Mouse (Mus musculus): Measurements from ENCODE around the gene Tspan14. TPM values are rescaled to one million over a fixed set of nuclear protein-coding genes. Genes with fewer than 3 reads are reported as not detected.

Tspan14 gene
- total RNA-seq, 2 experiments from 2014 or later: 31.5 to 37.3 TPM

DNA sequence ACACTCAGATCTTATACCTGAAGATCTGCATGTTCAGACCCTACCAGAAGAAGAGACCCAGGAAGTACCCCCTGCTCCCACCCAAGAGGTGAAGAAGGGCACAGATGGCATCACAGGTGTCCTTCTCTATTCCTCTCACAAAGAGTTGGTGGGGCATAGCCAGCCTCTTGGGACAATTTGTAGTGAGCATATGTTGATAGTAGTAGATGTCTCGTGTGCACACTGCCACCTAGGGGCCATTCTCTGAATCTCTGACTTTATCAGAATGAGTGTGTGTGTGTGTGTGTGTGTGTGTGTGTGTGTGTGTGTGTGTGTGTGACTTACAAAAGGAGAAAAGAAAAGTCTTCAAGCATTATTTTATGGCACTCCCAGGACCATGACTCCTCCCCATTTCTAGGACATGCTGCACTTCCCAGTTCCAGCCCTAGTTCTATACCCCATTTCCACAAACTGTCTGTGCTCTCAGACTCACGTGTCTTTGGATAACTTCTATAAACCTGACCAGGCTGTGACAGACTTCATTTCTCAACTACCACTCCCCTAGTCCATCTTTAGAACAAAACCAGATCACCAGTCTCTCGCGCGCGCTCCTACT lies 8.6 kb upstream of the Tspan14 start:
- DNase-seq: peak; percentile 58 to 75

DNA sequence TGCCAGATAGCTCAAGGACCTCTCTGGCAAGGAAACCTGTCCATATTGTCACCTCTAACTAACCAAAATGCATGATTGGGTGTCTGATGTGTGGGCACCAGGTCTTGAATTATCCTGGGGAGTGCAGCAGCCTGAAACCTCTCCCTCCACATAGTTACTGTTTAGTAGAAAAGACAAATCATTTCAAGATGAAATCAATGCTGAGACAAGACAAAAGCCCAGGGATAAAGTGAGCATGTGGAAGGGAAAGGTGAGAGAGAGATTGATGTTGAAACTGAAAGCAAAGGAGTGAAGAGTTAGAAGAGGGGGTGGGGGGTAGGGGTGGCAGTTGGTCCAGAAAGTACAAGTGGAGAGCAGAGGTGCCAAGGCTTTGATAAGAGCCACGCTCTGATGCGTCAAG lies 1.4 kb upstream of the Tspan14 start:
- DNase-seq: no peak

DNA sequence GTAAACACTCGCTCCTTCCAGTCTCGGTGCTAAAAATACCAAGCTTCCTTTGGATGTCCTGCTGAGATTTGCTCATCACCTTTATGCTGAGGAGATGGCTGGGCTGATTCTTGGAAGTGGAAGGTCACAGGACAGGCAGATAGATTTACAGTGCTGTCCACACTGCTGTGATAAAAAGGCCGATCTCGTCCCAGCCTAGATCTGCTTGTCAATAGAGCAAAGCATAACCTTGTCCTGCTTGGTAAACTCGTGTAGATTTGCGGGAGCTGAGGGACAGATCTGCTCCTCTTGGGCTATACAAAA lies 942 bp upstream of the Tspan14 start:
- DNase-seq: peak; percentile 12 to 25

DNA sequence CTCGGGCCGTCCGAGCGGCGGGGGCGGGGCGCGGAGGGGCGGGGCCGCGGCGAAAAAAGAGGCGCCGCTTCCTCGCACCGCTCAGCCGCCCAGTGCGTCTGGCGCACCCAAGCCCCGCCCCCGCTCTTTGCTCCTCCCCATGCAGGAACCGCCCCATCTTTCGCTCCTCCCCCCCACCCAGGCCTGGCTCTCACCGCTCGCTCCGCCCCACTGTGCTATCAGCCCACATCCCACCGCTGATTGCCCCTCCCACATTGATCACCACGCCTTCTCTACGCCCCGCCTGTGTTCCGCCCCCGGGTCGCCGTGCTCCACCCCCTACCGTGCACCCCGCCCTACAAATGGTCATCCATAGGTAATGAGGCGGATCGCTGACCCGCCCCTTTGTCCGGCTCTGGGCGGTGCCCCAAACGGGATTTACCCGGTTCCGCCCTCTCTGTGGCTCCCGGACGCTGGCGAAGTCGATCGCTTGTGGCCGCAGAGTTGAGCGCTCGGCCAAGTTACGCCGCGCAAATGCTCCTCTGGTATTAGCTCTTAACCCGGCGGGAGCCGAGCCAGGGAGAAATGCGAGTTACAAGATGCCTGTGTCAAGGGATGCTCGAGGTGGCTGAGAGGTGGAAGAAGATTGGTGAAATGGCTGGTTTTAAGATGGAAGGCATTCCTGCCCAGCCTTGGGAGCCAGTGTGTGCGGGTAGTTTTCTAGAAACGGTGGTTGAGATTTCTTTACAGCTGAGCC lies 423 bp upstream of the Tspan14 start:
- peak; percentile 99 to 100 for DNase-seq

DNA sequence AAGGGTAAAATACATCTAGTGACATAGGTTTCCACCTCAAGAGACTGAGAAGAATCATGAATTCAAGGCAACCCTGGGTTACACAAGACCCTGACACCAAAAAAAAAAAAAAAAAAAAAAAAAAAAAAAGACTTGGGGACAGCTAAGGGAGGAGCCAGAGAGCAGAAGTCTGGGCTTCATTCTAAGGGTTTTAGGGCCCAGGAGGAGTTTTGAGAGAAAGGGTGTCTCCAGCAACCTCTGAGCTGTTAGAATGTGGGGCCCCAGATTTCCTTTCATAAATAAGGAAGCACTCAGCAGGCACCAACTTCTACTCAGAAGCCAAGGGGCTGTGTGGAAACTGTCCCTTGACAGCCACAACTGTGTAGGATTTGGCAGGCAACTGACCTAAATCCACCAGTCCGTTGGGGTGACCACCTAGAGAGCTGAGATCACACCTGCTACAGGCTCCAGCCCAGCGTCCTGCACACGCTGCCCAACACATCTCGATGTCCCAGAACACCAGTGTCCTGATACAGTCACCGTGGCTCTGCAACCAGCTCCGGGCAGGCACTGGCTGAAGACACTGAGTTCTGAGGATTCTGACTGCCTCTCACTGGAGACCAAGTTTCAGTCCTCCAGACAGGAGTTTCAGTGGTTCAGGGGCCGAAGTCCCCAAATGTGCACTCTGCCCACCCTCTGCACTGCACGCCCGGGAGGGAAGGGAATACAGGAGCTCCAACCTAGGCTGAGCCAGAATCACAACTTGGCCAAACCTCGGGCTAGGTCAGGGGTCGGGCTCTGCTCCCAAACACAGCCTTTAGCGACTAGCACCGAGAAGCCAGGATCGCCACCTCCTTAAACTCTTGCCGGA lies 875 bp downstream of the Tspan14 start:
- DNase-seq: peak; percentile 34 to 54

DNA sequence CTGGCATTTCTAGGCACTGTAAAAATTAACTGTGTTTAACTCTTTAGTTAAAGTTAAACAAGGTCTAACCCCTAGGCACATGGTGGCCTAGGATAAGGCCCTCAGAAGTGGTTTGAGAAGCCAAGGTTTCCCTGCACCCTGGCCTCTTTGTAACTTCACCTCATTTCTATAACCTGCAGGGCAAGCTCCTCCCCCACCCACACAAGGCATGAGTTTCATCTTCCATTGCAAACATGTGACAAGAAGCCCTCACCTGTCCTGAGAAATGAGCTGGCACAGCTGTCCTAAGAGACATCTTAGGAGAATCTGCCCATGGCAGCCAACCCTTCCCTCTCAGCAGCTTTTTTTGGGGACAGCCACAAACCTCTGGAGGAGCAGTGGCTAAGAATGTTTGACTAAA lies 1.7 kb downstream of the Tspan14 start:
- DNase-seq: no peak

DNA sequence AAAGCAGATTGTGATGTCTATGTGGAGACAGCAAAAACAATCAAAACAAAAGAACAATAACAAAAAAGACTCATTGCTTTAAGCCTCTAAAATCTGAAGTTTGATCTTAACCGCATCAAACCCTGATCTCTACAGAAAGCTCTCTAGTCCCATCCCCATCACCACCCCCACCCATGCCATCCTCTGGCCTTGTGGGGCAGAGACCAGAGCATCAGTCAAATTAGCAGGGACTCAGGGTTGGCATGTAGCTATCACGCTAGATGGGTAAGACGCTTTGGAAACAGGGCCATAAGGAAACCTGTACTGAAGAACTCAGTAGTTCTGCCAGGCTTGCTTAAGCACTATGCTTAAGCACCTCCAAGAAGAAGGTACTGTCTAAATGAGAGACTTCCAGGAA lies 2.4 kb downstream of the Tspan14 start:
- DNase-seq: no peak

DNA sequence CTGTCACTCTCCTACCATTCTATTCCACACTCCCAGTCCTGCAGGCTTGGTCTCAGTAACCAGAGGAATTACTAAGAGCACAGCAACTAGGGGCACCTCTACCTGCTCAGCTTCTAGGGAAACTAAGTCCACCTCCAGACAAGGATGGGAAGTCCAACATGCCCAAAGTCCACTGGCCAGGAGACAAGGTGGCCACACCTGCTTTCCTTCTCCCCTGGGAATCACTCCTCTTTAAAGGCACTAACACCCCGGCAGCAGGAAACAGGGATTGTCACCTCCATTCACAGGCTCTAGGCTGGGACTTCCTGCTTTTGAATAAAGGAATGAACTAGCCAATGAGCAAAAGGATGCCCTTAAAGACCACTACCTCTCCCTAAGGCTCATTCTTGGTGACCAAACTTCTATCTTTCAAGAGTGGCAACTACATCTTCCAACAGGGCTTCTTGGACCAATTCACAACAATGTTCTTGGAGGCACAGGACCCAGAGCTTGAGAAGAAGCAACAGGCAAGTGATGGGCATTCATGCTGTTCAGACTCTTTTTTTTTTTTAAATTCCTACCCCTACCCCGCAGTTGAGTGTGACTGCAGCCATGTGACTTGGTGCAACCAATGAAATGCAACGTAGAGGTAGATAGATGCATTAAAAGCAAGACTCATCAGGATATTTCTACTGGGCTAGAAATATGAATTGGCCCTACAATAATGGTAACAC lies 3.0 kb downstream of the Tspan14 start:
- DNase-seq: no peak

DNA sequence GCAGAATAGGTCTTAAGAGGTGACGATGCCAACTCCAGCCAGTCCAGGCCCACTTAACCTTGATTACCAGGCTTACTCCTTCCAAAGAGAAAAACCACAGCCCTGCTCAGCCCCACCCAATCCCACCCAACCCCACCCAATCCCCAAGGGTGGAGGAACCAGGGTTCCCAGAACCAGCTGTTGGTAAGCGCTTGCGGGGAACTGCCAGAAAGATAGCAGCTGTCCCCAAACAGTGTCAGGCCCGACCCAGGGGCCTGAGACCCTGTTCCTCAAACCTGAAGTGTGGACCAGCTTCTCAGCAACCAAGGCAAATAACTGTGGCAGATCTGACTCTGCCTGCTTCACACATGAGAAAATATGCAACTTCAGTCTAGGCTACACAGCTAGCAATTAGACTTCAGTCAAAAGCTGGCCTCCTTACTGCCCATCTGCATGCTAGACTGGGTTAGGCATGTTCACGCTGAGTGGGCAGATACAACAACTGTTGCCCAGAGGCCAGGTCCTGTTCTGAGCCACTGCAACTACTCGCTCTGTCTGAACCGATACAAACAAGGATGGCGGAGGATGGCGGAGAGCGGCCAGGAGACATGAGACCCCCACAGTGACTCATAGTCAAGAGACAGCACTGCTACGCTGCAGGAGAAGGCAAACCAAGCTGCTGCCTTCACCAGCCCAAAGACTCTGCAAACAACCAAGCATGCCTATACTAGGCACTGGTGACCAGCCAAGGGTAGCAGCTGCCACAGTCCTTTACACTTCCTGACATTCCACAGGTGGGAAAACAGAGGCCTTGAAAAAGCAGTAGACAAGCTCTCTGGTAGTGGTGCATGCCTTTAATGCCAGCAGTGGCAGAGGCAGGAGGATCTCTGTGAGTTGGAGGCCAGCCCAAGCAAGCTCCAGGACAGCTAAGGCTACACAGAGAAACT lies 4.0 kb downstream of the Tspan14 start:
- DNase-seq: no peak

DNA sequence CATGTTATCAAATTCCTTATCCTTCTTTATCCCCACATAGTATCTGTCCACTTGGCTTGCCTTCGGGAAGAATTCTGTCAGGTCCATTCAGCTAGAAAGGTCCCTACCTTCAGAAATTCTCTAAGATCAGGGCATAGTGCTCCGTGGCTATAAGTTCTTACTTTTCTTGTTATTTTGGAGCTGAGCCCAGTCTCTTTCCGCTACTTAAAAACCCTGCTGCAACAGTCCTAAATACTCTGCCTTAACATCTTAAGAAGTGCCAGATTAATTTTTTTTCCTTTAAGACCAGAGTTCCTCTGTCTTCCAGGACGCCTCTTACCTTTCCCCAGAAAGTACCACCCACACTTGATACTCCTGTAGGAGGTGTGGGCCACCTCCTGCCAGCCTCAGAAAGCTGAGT lies 6.4 kb downstream of the Tspan14 start:
- no peak for DNase-seq

DNA sequence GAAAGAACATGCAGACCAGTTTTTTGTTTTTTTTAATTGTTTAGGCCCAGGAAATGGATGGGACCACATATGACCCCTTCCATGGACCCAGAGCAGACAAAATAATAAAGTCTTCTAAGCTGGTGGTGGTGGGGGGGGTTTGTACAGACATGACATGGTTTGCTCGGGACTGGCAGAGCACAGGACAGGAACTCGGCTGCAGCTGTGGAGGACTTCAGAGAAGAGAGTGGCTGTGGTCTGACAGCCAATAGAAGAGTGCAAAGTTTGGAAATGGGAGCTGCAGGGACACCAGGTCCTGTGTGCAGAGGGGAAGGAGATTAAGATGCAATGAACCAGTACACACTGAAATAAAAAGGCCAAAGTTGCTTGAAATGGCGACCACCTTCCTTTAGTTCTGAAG lies 7.0 kb downstream of the Tspan14 start:
- no peak for DNase-seq

DNA sequence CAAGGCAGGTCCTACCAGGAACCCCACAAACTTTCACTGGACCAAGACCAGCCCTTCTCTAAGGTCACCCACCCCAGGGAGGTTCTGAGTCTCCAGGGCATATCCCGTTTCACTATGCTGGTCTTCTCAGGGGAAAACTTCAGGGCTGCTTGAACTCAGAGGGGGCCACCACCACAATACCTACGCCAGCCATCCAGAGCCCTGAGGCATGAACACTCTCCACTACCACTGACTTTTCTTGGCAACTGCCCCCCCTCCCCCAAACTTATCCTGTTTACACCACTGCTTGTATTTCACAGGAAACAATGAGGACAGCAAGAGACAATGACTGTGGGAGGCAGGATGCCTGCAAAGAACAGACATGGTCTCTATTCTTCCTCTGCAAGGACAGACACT lies 7.6 kb downstream of the Tspan14 start:
- peak; percentile 27 to 64 for DNase-seq

DNA sequence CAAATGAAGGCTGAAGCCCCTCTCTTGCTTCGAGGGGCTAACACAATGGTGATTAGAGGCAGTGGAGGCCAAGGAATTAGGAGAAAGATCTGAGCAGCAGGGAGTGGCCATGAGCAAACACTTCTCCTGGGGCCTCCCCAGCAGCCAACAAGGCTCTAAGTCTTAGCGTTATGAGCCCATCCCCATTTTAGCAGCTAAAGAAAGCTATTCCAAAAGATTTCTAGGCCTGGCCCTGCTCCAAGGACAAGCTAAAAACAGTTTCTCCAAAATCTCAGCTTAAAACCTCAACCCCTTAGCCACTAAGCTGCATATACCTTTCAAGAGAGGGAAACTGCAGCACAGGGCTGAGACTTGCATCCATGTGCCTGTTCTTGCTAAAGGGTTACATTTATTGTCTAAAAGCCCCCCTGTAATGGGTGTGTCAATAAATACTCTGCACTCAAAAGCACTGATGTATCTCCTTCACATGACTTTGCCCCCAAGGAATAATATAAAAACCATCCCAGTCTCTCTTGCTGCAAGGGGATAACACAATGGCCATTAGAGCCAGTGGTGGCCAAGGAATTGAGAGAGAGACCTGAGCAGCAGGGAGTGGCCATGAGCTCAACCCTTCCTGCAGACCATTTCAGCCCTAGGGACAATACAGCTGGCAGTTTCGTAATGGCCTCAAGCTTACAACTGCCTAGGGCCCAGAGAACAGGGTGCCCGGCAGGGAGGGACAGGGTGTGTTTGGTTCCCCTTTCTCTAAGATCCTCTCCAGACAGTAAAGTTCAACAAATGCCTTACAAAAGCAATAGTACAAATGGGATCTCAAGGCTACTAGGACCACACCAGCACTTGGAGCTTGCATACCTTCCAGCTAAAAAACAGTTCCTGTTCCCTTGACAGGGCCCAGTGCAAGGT lies 8.3 kb downstream of the Tspan14 start:
- DNase-seq: peak; percentile 20 to 46

DNA sequence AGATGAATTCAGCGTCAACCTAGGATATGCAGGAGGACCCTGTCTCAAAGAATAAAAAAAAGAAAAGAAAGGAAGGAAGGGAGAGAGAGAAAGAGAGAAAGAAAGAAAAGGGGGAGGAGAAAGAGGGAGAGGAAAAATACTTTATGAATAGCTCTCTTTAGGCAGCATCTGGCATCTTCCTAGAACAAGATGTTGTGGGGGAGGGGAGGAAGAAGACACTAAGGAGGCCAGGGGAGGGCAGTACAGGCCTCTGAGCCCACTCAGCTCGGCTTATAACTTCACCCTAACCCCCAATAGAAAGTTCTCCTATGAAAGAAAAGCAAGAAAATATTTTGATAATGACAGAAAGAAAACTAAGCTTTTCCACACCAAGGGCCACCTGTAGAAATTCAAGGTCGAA lies 9.0 kb downstream of the Tspan14 start:
- DNase-seq: no peak

DNA sequence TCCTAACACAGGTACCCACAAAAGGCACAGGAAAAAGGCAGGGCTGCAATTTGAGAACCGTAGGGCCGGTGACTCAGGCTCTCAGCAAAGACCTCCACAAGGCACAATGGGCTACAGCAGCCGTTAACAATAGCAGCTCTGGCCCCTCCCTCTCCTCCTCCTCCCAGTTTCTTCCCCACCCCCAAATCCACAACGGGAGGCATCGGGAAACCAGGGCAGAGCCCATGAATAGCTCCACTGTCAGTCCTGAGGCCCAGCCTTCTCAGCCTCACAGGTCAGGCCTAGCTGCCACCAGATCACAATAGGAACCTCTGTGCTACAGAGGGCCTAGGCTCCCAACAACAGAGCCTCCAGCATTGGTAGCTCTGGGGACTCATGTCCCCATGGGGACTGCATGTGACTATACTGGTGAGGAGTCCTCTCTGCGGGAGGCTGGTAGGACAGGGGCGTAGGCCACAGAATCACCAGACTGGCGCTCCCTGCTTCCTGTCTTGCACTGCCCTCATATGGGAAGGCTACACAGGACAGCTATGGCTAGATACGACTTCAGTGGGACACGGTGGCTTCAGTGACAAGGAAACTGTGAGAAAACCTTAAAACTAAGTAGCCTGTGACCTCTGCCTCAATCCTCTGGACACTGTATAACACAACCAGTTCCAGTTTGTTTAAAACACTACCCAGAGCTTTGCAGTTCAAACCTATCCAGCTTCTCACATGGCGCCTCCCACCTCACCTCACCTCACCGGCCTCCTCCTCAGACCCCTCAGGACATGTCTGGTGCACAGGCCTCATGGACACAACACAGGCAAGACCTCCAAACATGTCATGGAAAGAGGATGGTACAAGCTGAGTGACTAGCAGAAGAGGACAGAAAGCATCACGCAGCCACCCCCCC lies 10.1 kb downstream of the Tspan14 start:
- no peak for DNase-seq

DNA sequence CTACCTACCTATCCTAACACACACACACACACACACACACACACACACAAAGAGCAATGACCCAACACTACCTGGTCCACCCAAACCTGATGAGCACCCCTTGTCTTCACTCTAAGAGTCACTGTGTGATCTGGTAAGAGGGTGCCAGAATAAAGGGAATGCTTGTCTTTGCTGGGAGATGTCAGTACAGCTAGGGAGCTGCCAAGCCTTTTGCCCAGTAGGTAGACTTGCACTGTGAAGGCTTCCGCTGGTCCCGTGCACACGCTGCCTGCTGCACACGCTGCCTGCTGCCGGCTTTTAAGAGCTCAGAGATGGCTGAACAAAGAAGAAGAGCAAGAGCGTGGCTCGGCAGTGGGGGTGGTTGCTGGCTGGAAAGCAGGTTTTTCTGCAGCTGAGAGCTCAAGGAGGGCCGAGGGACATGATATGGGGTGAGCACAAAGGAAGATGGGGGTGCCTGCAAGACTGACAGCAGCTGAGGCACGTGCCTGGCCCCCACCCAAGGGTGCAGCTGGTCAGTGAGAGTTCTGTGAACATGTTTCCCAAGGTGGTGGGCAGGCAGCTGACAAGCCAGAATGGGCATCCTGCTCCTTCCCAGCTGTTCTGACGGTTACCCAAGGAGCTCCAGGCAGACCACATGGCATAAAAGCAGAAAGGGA lies 10.9 kb downstream of the Tspan14 start:
- no peak for DNase-seq

DNA sequence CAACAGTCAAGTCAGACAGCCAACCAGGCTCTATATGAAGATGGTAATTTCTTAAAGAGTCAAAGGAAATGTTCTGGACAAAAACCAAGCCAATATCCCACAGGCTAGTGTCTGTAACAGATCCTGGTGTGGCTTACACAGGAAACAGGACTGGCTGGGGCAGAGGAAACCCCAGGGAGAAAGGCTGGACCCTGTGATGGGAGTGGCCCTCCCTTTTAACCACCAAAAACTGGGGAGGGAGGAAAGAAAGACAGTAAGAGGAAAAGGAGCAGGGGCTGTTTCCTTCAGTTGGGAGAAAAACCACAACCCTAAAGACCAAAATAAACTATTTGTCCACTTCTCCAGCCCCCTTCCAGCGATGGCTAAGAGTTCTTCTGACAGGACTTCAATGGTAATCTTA lies 11.5 kb downstream of the Tspan14 start:
- DNase-seq: no peak

DNA sequence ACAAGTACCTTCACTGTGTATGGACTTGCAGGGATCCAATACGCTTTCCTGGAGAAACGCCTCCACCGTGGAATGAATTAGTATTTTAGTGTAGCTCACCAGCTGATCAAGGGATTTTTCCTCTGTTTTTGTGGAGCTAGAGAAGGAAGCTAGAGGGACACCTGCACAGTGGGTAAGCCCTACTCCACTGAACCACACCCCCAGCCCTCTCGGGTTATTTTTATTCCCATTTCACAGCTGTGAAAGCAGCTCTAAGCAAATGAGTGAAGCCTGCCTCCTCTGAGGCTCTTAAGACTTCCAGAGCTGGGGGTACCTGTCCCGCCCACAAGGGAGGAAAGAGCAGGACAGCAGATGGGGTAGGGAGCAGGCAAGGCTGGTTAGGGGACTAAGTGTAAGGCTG lies 13.2 kb downstream of the Tspan14 start:
- no peak for DNase-seq

DNA sequence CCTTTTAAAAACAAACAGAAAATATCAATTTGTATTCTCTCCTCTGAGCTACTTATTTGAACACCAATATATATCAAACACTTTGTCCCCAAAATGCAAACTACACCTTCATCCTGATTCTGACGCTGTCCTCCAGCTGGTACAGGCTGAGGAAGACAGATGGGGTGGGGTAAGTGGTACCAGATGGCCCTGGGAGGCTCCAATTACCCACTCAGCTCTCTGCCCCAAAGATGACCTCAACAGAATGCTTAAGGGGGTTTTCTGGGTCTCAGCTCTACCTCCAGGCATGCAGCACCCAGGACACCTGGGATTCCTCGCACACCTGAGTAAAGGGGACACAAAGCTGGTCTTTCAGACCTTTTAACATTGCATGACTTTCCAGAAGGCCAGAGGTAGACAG lies 13.9 kb downstream of the Tspan14 start:
- DNase-seq: no peak

Data from adrenal gland, postnatal 36 days (tissue).